Mouse (Mus musculus) kidney, adult 2 months (tissue): ENCODE measurements around the gene 2410004B18Rik. TPM values are rescaled to one million over a fixed set of nuclear protein-coding genes. Genes with fewer than 3 reads are reported as not detected.

Experiments
- DNase-seq: peaks from one replicate; pipeline ENCODE4 v3.0.0; 2021
- H3K27ac ChIP-seq: fragments of 200-500 bp; 2 replicates; pipeline ENCODE4 v1.5.1; 2012; ENCODE audit warnings: low read depth, low read length, control low read depth, inconsistent platforms; ENCODE audit not compliant: insufficient read depth
- H3K27me3 ChIP-seq: fragments of 200-500 bp; replicated peaks from 2 replicates; pipeline ENCODE4 v1.6.1; 2012; ENCODE audit warnings: mild to moderate bottlenecking, moderate library complexity, low read length, inconsistent platforms; ENCODE audit not compliant: control insufficient read depth, insufficient read depth
- H3K36me3 ChIP-seq: fragments of 200-500 bp; 2 replicates; pipeline ENCODE4 v1.6.1; 2012; ENCODE audit warnings: mild to moderate bottlenecking, moderate library complexity, low read length, inconsistent platforms; ENCODE audit not compliant: control insufficient read depth, insufficient read depth
- H3K4me1 ChIP-seq: fragments of 200-500 bp; 2 replicates; pipeline ENCODE4 v1.6.1; 2011; ENCODE audit warnings: low read length; ENCODE audit not compliant: control insufficient read depth, insufficient read depth
- H3K4me3 ChIP-seq: fragments of 200-500 bp; 2 replicates; pipeline ENCODE4 v1.5.1; 2011; ENCODE audit warnings: mild to moderate bottlenecking, low read depth, low read length, control low read depth; ENCODE audit not compliant: insufficient read depth
- CTCF ChIP-seq: fragments of 200-500 bp; conservative IDR thresholded peaks from 2 replicates; pipeline ENCODE4 v1.5.1; 2011; ENCODE audit warnings: low read depth, mild to moderate bottlenecking, control low read depth, low read length, moderate library complexity, mixed read lengths; ENCODE audit not compliant: insufficient read depth, insufficient read length
- POLR2A ChIP-seq: fragments of 200-500 bp; IDR thresholded peaks from one replicate; pipeline ENCODE4 v1.6.1; 2011; ENCODE audit warnings: low read depth, low read length, control low read depth
- WGBS: fragments of 180-500 bp; shearing (Covaris S2); methylation state at CpG from one replicate; pipeline ENCODE4 v1.1.7; 2018; 5-methylcytosine and 5-hydroxymethylcytosine counted together
- polyA plus RNA-seq: library from polyadenylated mRNA; depleted of rRNA; stranded (reverse); fragments of >200 nt; gene quantifications from 2 replicates; pipeline ENCODE4 v1.2.3, GENCODE M21; 2012

2410004B18Rik gene
- polyA plus RNA-seq, 1 experiment: 7.4 TPM

GRCm38 (mm10) chr3:145922019-145922854 lies 15.6 kb upstream of the 2410004B18Rik start, which contains the start of gene Bcl10:
TSS of gene Bcl10 (plus strand) at chr3:145922804.
- no peak for DNase-seq
- no peaks in the 10 kb centered on the region for H3K36me3 ChIP-seq
- H3K4me3 ChIP-seq: peak within 1 kb of the TSS; percentile 43
- H3K4me1 ChIP-seq: peaks cover 5% of the 10 kb centered on the region; the same call in 1 of the 2 replicates
- H3K27me3 ChIP-seq: no peaks in the 10 kb centered on the region
- peak within 1 kb of the TSS; percentile 82 for H3K27ac ChIP-seq
- no peak for TF ChIP-seq CTCF
- no peak for TF ChIP-seq POLR2A
- 46% methylated on average over 11 of the region's 11 CpGs for WGBS

DNA sequence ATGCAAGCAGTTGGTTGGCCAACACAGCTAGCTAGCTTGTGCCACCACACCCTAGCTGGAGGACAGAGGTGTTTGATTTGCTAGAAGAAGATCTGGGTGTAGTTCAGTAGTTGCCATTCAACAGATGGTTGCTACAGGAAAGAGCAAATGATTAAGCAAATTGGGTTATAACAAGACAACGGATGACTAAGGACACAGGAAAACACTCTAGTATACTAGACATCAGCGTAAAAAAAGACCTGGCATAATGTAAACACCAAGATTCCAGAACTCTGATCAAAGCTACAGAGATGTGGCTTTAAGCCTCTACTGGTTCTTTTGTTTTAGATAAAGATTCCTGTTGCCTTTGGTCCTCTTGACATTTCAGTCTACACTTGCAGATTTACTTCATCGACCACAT lies 14.8 kb upstream of the 2410004B18Rik start:
- WGBS: 48% methylated on average over 3 of the region's 3 CpGs
- no peak overlapping the region for H3K4me3 ChIP-seq
- no peaks in the 10 kb centered on the region for H3K27me3 ChIP-seq
- no peak for DNase-seq
- H3K36me3 ChIP-seq: no peaks in the 10 kb centered on the region
- H3K4me1 ChIP-seq: peaks cover 5% of the 10 kb centered on the region; the same call in 1 of the 2 replicates
- TF ChIP-seq POLR2A: no peak
- TF ChIP-seq CTCF: no peak
- H3K27ac ChIP-seq: no peak overlapping the region

- H3K4me1 ChIP-seq: peaks cover 5% of the 10 kb centered on the region; the same call in 1 of the 2 replicates
- H3K27me3 ChIP-seq: no peaks in the 10 kb centered on the region
- WGBS: under 1% methylated on average over 58 of the region's 58 CpGs
- no peaks in the 10 kb centered on the region for H3K36me3 ChIP-seq
- H3K27ac ChIP-seq: peak overlapping the region; percentile 82
- DNase-seq: peak; percentile 100
- peak overlapping the region; percentile 70 for H3K4me3 ChIP-seq
- TF ChIP-seq CTCF (no peak), POLR2A (peak; percentile 70)
Observed at GRCm38 (mm10) chr3:145923874-145924577, 13.8 kb upstream of the 2410004B18Rik start.

DNA sequence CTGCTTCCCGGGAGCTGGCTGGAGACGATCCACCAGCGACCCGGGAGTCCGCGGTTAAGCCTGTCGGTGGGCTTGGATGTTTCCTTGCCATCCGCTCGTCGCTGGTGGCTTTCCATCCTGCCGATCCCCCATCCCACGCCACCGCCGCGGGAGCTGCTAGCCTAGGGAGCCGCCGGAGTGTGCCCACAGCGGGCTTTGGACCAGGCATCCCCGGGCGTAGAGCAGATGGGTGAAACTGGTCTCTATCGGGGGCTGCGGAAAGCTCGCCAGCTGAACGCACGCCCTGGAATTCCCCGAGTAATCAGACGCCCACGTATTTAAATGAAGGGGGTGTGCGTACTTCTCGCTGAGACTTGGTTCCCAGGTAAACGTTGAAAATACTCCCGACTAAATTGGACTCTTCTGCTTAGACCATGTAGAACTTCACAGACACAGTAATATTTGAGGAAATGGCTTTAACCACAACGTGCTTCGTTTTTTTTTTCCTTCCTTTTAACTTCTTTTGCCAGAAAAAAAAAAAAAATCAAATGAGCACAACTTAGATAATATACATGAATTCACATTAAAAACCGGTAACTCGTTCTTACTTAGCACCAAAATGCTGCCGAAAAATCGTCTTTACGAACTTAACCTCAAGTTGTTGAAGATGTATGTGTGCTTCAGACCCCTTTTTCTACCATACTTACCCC lies 13.0 kb upstream of the 2410004B18Rik start:
- 2% methylated on average over 39 of the region's 39 CpGs for WGBS
- H3K4me3 ChIP-seq: peak overlapping the region; percentile 70
- no peaks in the 10 kb centered on the region for H3K27me3 ChIP-seq
- no peak for TF ChIP-seq CTCF
- no peak for TF ChIP-seq POLR2A
- H3K4me1 ChIP-seq: peaks cover 7% of the 10 kb centered on the region; the same call in 1 of the 2 replicates
- peak overlapping the region; percentile 79 for H3K27ac ChIP-seq
- DNase-seq: peak; percentile 42
- no peaks in the 10 kb centered on the region for H3K36me3 ChIP-seq

GRCm38 (mm10) chr3:145925506-145925905 lies 12.3 kb upstream of the 2410004B18Rik start:
- no peak for DNase-seq
- Histone ChIP-seq H3K4me3 (no peak overlapping the region), H3K27me3 (no peaks in the 10 kb centered on the region), H3K4me1 (peaks cover 7% of the 10 kb centered on the region; the same call in 1 of the 2 replicates), H3K27ac (no peak overlapping the region), H3K36me3 (no peaks in the 10 kb centered on the region)
- 47% methylated on average over 5 of the region's 5 CpGs for WGBS
- TF ChIP-seq CTCF (no peak), POLR2A (no peak)

DNA sequence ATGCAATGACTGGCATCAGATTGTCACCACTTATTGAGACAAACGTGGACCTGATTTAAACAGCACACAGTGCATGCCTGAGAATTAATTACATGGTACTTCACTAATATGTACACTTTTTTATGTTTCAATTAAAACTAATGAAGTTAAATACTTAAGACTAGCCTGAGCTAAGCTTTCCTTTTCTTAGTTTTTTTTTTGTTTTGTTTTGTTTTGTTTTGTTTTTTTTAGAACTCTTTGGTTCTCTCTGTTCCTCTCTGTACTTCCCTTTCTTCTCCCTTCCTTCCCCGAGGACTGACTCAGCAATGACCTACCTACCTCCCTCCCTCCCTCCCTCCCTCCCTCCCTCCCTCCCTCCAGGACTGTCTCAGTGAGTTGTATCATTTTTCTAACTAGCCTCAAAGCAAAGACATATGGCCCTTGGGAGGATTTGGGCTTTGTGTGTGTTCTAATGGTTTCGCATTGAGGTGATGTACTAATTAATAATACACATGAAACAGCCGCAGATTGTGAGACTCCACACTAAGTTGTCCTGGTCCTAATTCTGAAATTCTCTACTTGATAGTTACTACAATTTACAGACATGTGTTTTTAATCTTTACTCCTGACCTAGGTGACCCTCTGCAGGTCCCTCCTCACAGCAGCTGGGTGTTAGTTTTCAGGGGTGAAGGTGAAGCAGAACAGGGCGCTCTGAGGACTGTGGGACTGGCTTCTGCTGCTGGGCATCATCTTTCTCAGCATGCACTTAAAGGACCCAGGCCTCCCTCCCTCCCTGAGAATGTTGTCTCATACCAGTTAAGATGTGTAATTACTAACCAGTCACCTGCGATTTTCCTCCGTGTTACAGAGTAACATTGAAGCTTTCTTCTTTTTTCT lies 8.1 kb upstream of the 2410004B18Rik start:
- Histone ChIP-seq H3K4me1 (peaks cover 7% of the 10 kb centered on the region; the same call in 1 of the 2 replicates), H3K36me3 (peaks cover 2% of the 10 kb centered on the region; the same call in 1 of the 2 replicates), H3K4me3 (no peak overlapping the region), H3K27ac (no peak overlapping the region), H3K27me3 (no peaks in the 10 kb centered on the region)
- no peak for DNase-seq
- TF ChIP-seq CTCF (no peak), POLR2A (no peak)
- 50% methylated on average over 7 of the region's 7 CpGs for WGBS
